Comparison of ENCODE assay signal across 7 mouse cellular contexts in genomic region chr15:12084859-12085258, GRCm38 (mm10). TPM values are rescaled to one million over a fixed set of nuclear protein-coding genes. Genes with fewer than 3 reads are reported as not detected.
DNase-seq lines count a peak whose midpoint lies in the region; ATAC-seq and TF ChIP-seq lines count a peak whose summit lies in the region.

No protein-coding gene starts in this region.

- no peak for TF ChIP-seq POLR2A in bone marrow, adult 2 months (IDR thresholded peaks at IDR 0.05; ENCODE audit: borderline replicate concordance, control insufficient read depth, low read depth, low read length)
- TF ChIP-seq POLR2A in kidney, adult 2 months (IDR thresholded peaks at IDR 0.05; ENCODE audit: low read depth, low read length) = no peak
- TF ChIP-seq POLR2A in spleen, adult 2 months (IDR thresholded peaks at IDR 0.05; ENCODE audit: low read depth, low read length) = no peak

- WGBS in bone marrow, adult 2 months = 75% methylated on average over 4 of the region's 4 CpGs
- 75% methylated on average over 4 of the region's 4 CpGs for WGBS in embryonic facial prominence, embryonic 15.5 days
- 75% methylated on average over 4 of the region's 4 CpGs for WGBS in kidney, adult 2 months
- WGBS in spleen, adult 2 months = 78% methylated on average over 4 of the region's 4 CpGs

- no peaks in the 10 kb centered on the region for H3K9me3 ChIP-seq in embryonic facial prominence, embryonic 15.5 days (replicated peaks)

- H3K9ac ChIP-seq in embryonic facial prominence, embryonic 15.5 days = no peak overlapping the region

- no peaks in the 10 kb centered on the region for H3K27me3 ChIP-seq in embryonic facial prominence, embryonic 15.5 days
- H3K27me3 ChIP-seq in kidney, adult 2 months (replicated peaks; ENCODE audit: control insufficient read depth, insufficient read depth, low read length) = no peaks in the 10 kb centered on the region
- H3K27me3 ChIP-seq in spleen, adult 2 months (ENCODE audit: control insufficient read depth, insufficient read depth, low read length) = no peaks in the 10 kb centered on the region

- no peak overlapping the region for H3K4me2 ChIP-seq in embryonic facial prominence, embryonic 15.5 days (replicated peaks)

- DNase-seq in 3T3-L1 (ENCODE audit: low read depth, low spot score) (peak; percentile 60), A20 (ENCODE audit: low read depth, low spot score) (peak; percentile 48)
- DNase-seq in kidney, adult 2 months = peak; percentile 68
- DNase-seq in lung, postnatal 25 days (ENCODE audit: low spot score) = peak; percentile 67
- peak; percentile 14 to 41 for DNase-seq in spleen, adult 2 months (ENCODE audit: low read depth in 1 of 2, low spot score in 2 of 2)

- no peak overlapping the region for H3K27ac ChIP-seq in bone marrow, adult 2 months (ENCODE audit: control insufficient read depth, insufficient read depth, low read depth, low read length, poor library complexity)
- H3K27ac ChIP-seq in embryonic facial prominence, embryonic 15.5 days (replicated peaks) = peak overlapping the region; percentile 59
- H3K27ac ChIP-seq in kidney, adult 2 months (ENCODE audit: insufficient read depth, low read depth, low read length) = no peak overlapping the region
- H3K27ac ChIP-seq in spleen, adult 2 months (ENCODE audit: insufficient read depth, low read length) = no peak overlapping the region

- no peak for ATAC-seq in embryonic facial prominence, embryonic 15.5 days (ENCODE audit: insufficient number of reproducible peaks, low FRiP score, low TSS enrichment, low read depth)

- H3K4me3 ChIP-seq in bone marrow, adult 2 months (replicated peaks; ENCODE audit: control insufficient read depth, low read depth, low read length) = no peak overlapping the region
- H3K4me3 ChIP-seq in embryonic facial prominence, embryonic 15.5 days (replicated peaks) = no peak overlapping the region
- H3K4me3 ChIP-seq in kidney, adult 2 months (ENCODE audit: insufficient read depth, low read depth, low read length) = no peak overlapping the region
- H3K4me3 ChIP-seq in spleen, adult 2 months (ENCODE audit: extremely low read depth, insufficient read depth, insufficient read length) = no peak overlapping the region

- TF ChIP-seq CTCF in bone marrow, adult 2 months (IDR thresholded peaks at IDR 0.05; ENCODE audit: control insufficient read depth, insufficient read depth, low read length) = peak; percentile 49
- peak; percentile 69 for TF ChIP-seq CTCF in kidney, adult 2 months (conservative IDR thresholded peaks at IDR 0.05; ENCODE audit: insufficient read depth, insufficient read length, low read depth, low read length)
- TF ChIP-seq CTCF in spleen, adult 2 months (IDR thresholded peaks at IDR 0.05; ENCODE audit: extremely low read depth, insufficient read depth, insufficient read length, insufficient replicate concordance) = peak; percentile 40; the same call in 1 of the 2 replicates

- no peaks in the 10 kb centered on the region for H3K4me1 ChIP-seq in bone marrow, adult 2 months (ENCODE audit: control insufficient read depth, insufficient read depth, low read length)
- H3K4me1 ChIP-seq in embryonic facial prominence, embryonic 15.5 days = peaks cover 5% of the 10 kb centered on the region; the same call in 1 of the 2 replicates
- no peaks in the 10 kb centered on the region for H3K4me1 ChIP-seq in kidney, adult 2 months (ENCODE audit: control insufficient read depth, insufficient read depth, low read length)
- H3K4me1 ChIP-seq in spleen, adult 2 months (ENCODE audit: control insufficient read depth, insufficient read depth, insufficient read length) = no peaks in the 10 kb centered on the region

- no peaks in the 10 kb centered on the region for H3K36me3 ChIP-seq in embryonic facial prominence, embryonic 15.5 days
- H3K36me3 ChIP-seq in kidney, adult 2 months (ENCODE audit: control insufficient read depth, insufficient read depth, low read length) = no peaks in the 10 kb centered on the region
- H3K36me3 ChIP-seq in spleen, adult 2 months (ENCODE audit: control insufficient read depth, insufficient read depth, low read length) = no peaks in the 10 kb centered on the region

RNA-seq across cellular contexts. Expression of gene Zfr, which starts 32.8 kb away (rescaled TPM):
- 43.0 and 57.5 TPM in 2 replicates for polyA plus RNA-seq in bone marrow, adult 2 months (2011; ENCODE audit: insufficient read depth, insufficient read length, low replicate concordance, missing spikeins)
- polyA plus RNA-seq in embryonic facial prominence, embryonic 15.5 days (2015; fragmentation: Nextera tagmentation; extraction: Ambion mirVana) = 114 and 129 TPM in 2 replicates
- 79.8 and 80.8 TPM in 2 replicates for polyA plus RNA-seq in kidney, adult 2 months (2012; rRNA removed)
- polyA plus RNA-seq in spleen, adult 2 months (2012; rRNA removed) = 77.2 and 93.5 TPM in 2 replicates
